Mouse (Mus musculus): ENCODE measurements around the gene Kcnj9. TPM values are rescaled to one million over a fixed set of nuclear protein-coding genes. Genes with fewer than 3 reads are reported as not detected.

Kcnj9 gene
- polyA plus RNA-seq, 1 experiment = not detected

DNA sequence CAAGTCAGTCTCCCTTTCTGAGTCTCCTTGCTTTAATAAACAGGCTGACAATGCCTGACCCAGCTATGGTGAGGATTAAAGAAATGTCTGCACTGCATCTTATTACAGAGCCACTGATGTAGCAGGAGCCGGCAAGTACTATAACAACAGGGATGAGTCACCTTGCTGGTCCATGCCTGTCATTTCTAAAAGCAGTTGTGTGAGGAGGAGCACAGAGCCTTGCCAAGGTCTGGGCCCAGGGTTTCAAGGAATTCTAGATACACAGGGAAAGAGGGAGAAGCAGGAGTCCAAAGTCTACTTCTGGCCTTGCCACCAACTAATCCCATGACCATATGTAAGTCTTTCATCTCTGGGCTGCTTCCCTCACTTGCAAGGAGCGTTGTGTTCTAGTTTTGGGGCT is 36.2 kb downstream of the Kcnj9 start:
- WGBS = 60% methylated on average over 2 of the region's 2 CpGs
- Histone ChIP-seq H3K27me3 (ENCODE audit: control insufficient read depth, insufficient read depth, low read length) (no peaks in the 10 kb centered on the region), H3K4me1 (ENCODE audit: control insufficient read depth, insufficient read depth, insufficient read length, low read length) (no peaks in the 10 kb centered on the region), H3K27ac (ENCODE audit: insufficient read depth, low read depth, low read length) (no peak overlapping the region), H3K36me3 (ENCODE audit: control insufficient read depth, insufficient read depth, low read length) (no peaks in the 10 kb centered on the region), H3K4me3 (ENCODE audit: low read depth, low read length) (no peak overlapping the region)
- TF ChIP-seq POLR2A (IDR thresholded peaks at IDR 0.05; ENCODE audit: low read depth, low read length) = no peak
- TF ChIP-seq CTCF (IDR thresholded peaks at IDR 0.05; ENCODE audit: extremely low read depth, insufficient read length, insufficient replicate concordance, low read depth, low read length) = no peak

DNA sequence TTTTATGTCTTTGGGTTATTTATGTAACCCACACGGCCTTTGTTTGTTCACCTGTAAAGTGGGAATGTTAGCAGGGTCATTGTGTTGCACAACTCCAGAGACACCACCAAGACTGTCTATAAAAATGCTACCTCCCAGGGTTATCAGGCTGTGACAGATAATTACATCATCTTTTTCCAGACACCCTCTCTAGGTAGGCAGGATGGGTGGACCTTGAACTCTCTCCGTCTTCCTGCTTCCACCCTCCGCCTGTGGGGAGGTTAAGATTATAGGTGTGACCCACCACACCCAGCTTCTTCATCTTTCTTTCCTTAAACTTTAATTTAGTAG is 39.5 kb downstream of the Kcnj9 start:
- no peaks in the 10 kb centered on the region for H3K4me1 ChIP-seq (ENCODE audit: control insufficient read depth, insufficient read depth, insufficient read length, low read length)
- H3K27me3 ChIP-seq (ENCODE audit: control insufficient read depth, insufficient read depth, low read length) = no peaks in the 10 kb centered on the region
- WGBS = 22% methylated on average over 3 of the region's 3 CpGs
- no peaks in the 10 kb centered on the region for H3K36me3 ChIP-seq (ENCODE audit: control insufficient read depth, insufficient read depth, low read length)
- no peak overlapping the region for H3K4me3 ChIP-seq (ENCODE audit: low read depth, low read length)
- no peak for TF ChIP-seq CTCF (IDR thresholded peaks at IDR 0.05; ENCODE audit: extremely low read depth, insufficient read length, insufficient replicate concordance, low read depth, low read length)
- TF ChIP-seq POLR2A (IDR thresholded peaks at IDR 0.05; ENCODE audit: low read depth, low read length) = no peak
- H3K27ac ChIP-seq (ENCODE audit: insufficient read depth, low read depth, low read length) = no peak overlapping the region

DNA sequence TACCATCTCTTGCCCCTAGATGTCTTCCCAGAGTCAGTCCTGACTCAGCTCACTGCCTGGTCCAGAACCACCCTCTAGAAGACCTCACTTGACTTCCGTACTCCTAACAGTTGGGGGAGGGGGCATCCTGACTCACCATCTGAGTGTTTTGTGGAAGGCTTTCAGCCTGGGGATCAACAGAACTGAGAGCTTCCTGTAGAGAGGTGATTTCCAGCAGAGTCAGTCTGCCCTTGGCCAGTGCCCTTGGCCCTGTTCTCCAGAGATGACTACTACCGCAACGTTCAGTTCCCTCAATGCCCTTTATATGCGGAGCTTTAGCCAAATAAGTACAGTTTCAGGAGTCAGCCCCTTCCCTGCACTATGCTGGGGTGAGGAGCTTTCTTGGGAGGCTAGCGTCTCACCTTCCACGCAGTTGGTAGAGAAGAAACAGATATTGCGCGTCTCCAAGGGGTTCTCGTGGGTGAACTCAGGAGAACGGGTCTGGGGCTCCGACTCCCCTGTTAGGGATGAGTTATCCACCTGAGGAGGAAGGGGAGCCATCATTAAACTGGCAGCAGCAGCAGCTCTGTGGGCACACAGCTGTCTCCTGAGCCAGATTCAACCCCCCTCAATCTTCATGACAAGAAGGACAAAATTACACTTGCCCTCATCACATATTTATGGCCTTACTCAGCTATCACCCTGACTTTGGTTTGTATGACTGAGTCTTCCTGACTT is 40.1 kb downstream of the Kcnj9 start:
- Histone ChIP-seq H3K4me1 (ENCODE audit: control insufficient read depth, insufficient read depth, insufficient read length, low read length) (no peaks in the 10 kb centered on the region), H3K27ac (ENCODE audit: insufficient read depth, low read depth, low read length) (no peak overlapping the region), H3K36me3 (ENCODE audit: control insufficient read depth, insufficient read depth, low read length) (no peaks in the 10 kb centered on the region), H3K27me3 (ENCODE audit: control insufficient read depth, insufficient read depth, low read length) (no peaks in the 10 kb centered on the region), H3K4me3 (ENCODE audit: low read depth, low read length) (no peak overlapping the region)
- 91% methylated on average over 11 of the region's 11 CpGs for WGBS
- no peak for TF ChIP-seq CTCF (IDR thresholded peaks at IDR 0.05; ENCODE audit: extremely low read depth, insufficient read length, insufficient replicate concordance, low read depth, low read length)
- no peak for TF ChIP-seq POLR2A (IDR thresholded peaks at IDR 0.05; ENCODE audit: low read depth, low read length)

DNA sequence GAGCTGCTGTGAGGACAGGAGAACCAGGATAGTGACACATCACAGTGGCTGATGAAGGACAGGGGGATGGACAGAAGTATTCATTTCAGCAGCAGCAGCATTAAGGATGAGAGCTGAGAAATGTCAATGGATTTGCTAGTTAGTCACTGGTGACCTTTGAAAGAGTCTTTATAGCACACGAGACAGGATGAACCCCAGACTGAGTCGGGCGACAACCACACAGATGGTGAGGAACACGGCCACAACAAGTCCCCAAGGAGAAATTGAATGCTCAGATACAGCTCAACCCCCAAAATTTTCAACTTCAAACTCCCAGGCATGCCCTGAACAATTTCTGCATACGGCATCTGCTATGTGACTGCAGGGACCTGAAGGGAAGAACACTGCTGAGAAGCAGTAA is 42.4 kb downstream of the Kcnj9 start:
- Histone ChIP-seq H3K27me3 (ENCODE audit: control insufficient read depth, insufficient read depth, low read length) (no peaks in the 10 kb centered on the region), H3K4me3 (ENCODE audit: low read depth, low read length) (no peak overlapping the region), H3K4me1 (ENCODE audit: control insufficient read depth, insufficient read depth, insufficient read length, low read length) (no peaks in the 10 kb centered on the region), H3K36me3 (ENCODE audit: control insufficient read depth, insufficient read depth, low read length) (no peaks in the 10 kb centered on the region), H3K27ac (ENCODE audit: insufficient read depth, low read depth, low read length) (no peak overlapping the region)
- TF ChIP-seq POLR2A (IDR thresholded peaks at IDR 0.05; ENCODE audit: low read depth, low read length) (no peak), CTCF (IDR thresholded peaks at IDR 0.05; ENCODE audit: extremely low read depth, insufficient read length, insufficient replicate concordance, low read depth, low read length) (no peak)
- 80% methylated on average over 5 of the region's 5 CpGs for WGBS

DNA sequence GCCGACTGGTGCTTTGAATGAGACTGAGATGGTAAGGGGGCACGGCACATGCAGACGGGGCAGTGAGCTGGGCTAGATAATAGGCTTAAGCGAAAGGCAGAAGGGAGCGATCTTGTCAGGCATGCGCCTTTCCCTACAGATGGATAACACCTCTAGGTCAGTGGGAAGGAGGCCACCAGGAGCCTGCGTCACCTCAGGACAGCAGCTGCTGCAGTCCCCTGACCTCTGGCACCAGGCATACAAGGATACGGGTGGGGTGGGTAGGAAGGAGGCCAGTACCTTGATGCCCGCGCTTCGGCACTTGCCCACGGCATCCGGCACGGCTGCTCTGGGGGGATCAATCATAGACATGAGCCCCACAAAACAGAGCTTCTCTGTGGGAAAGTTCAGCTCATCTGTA is 44.9 kb downstream of the Kcnj9 start:
- no peak for TF ChIP-seq CTCF (IDR thresholded peaks at IDR 0.05; ENCODE audit: extremely low read depth, insufficient read length, insufficient replicate concordance, low read depth, low read length)
- TF ChIP-seq POLR2A (IDR thresholded peaks at IDR 0.05; ENCODE audit: low read depth, low read length) = no peak
- no peak overlapping the region for H3K4me3 ChIP-seq (ENCODE audit: low read depth, low read length)
- H3K27me3 ChIP-seq (ENCODE audit: control insufficient read depth, insufficient read depth, low read length) = no peaks in the 10 kb centered on the region
- H3K27ac ChIP-seq (ENCODE audit: insufficient read depth, low read depth, low read length) = no peak overlapping the region
- H3K4me1 ChIP-seq (ENCODE audit: control insufficient read depth, insufficient read depth, insufficient read length, low read length) = no peaks in the 10 kb centered on the region
- 87% methylated on average over 14 of the region's 14 CpGs for WGBS
- H3K36me3 ChIP-seq (ENCODE audit: control insufficient read depth, insufficient read depth, low read length) = no peaks in the 10 kb centered on the region

DNA sequence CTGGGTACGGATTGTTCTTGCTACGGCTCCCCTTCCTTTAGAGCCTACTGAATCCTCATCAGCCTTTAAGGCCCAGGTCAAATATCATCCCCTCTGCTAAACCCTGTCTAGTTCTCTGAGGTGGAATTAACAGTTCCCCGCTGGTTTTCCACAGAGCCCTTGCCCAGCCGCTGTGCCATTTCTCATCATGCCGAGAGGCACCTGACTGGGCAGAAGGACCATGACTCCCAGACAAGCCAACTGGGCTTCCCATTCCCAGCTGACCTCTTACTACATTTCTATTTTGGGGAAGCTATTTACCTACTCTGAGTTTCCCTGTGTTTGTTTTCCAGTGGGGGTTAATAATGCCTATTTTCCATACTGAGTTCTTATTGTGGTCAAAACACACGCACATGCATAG is 46.0 kb downstream of the Kcnj9 start:
- Histone ChIP-seq H3K27me3 (ENCODE audit: control insufficient read depth, insufficient read depth, low read length) (no peaks in the 10 kb centered on the region), H3K36me3 (ENCODE audit: control insufficient read depth, insufficient read depth, low read length) (no peaks in the 10 kb centered on the region), H3K27ac (ENCODE audit: insufficient read depth, low read depth, low read length) (no peak overlapping the region), H3K4me1 (ENCODE audit: control insufficient read depth, insufficient read depth, insufficient read length, low read length) (no peaks in the 10 kb centered on the region), H3K4me3 (ENCODE audit: low read depth, low read length) (no peak overlapping the region)
- TF ChIP-seq CTCF (IDR thresholded peaks at IDR 0.05; ENCODE audit: extremely low read depth, insufficient read length, insufficient replicate concordance, low read depth, low read length) = no peak
- TF ChIP-seq POLR2A (IDR thresholded peaks at IDR 0.05; ENCODE audit: low read depth, low read length) = no peak
- WGBS = 94% methylated on average over 6 of the region's 6 CpGs

DNA sequence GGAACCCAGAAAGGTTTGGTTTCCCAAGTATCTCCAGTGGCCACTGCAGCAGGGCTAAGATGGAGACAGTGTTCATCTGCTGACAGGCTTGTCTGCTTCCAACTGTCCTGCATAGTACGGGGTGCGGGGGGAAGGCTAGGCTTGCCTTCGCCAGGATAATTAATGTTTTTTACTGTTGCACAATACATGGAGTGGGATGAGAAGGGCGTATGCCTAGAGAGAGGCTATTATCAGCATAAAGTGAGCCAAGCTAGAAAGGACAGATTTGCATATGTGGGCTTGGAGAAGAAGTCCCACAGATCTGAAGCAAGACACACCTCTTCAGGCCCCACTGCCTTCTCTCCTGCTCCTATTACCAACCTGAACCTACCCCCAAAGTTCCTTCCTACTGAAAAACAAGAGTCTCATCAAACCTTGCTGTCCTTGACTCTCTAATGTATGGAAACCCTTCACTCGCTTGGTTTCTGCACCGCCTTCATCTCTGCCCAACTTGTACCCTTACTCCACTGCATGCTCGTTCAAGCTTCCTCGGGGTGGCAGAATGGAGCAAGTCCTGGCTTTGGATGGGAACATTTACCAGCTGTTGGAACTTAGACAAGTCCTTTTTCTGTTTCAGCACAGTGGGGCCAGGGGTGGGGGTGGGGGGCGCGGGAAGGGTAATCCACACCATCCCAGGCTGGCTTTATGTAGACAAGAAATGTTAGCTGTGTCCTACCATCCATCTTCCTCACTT is 47.4 kb downstream of the Kcnj9 start:
- Histone ChIP-seq H3K27ac (ENCODE audit: insufficient read depth, low read depth, low read length) (no peak overlapping the region), H3K27me3 (ENCODE audit: control insufficient read depth, insufficient read depth, low read length) (no peaks in the 10 kb centered on the region), H3K4me3 (ENCODE audit: low read depth, low read length) (no peak overlapping the region), H3K4me1 (ENCODE audit: control insufficient read depth, insufficient read depth, insufficient read length, low read length) (no peaks in the 10 kb centered on the region), H3K36me3 (ENCODE audit: control insufficient read depth, insufficient read depth, low read length) (no peaks in the 10 kb centered on the region)
- TF ChIP-seq CTCF (IDR thresholded peaks at IDR 0.05; ENCODE audit: extremely low read depth, insufficient read length, insufficient replicate concordance, low read depth, low read length) (no peak), POLR2A (IDR thresholded peaks at IDR 0.05; ENCODE audit: low read depth, low read length) (no peak)
- 58% methylated on average over 10 of the region's 10 CpGs for WGBS
